Mouse (Mus musculus) heart, adult 11 months (tissue): Measurements from ENCODE around the gene Crybb3.

Source experiments
- DNase-seq: peaks from one replicate; pipeline ENCODE4 v3.0.0; 2022

Crybb3 gene

GRCm38 (mm10) chr5:113043531-113043930, 37.9 kb downstream of the Crybb3 start:
- peak; percentile 94 for DNase-seq

GRCm38 (mm10) chr5:113041567-113042071, 39.8 kb downstream of the Crybb3 start:
- DNase-seq = peak; percentile 96

- DNase-seq = peak; percentile 89
These were observed 40.6 kb downstream of the Crybb3 start for GRCm38 (mm10) chr5:113040776-113041175.

- no peak for DNase-seq
These were observed 42.8 kb downstream of the Crybb3 start for GRCm38 (mm10) chr5:113038601-113039000.

GRCm38 (mm10) chr5:113035094-113036047, 46.0 kb downstream of the Crybb3 start:
- no peak for DNase-seq

- no peak for DNase-seq
These were observed 50.1 kb downstream of the Crybb3 start for GRCm38 (mm10) chr5:113031201-113031754.

GRCm38 (mm10) chr5:113030082-113030481, 51.3 kb downstream of the Crybb3 start:
- DNase-seq = no peak

GRCm38 (mm10) chr5:113026706-113027105, 54.7 kb downstream of the Crybb3 start:
- DNase-seq = no peak
